Mouse (Mus musculus) lung, embryonic 15.5 days (tissue): Measurements from ENCODE around the gene Smyd1. TPM values are rescaled to one million over a fixed set of nuclear protein-coding genes. Genes with fewer than 3 reads are reported as not detected.
"Not testable (repeated sequence)": the region's sequence is repeated elsewhere in the genome, so short reads cannot be mapped to it uniquely, and the experiment has no call there.

Experiments used
- ATAC-seq: fragments of 200-750 bp; cut with Nextera tagmentation; 2 replicates; pipeline ENCODE4 v1.8.0; 2017; ENCODE audit warnings: moderate number of reproducible peaks, borderline replicate concordance; ENCODE audit not compliant: low FRiP score, low TSS enrichment; ENCODE audit errors: extremely low read depth
- H3K27ac ChIP-seq: fragments of 300-500 bp; sonication (generic); 2 replicates; pipeline ENCODE4 v1.5.1; 2015; ENCODE audit warnings: moderate library complexity, mild to moderate bottlenecking, inconsistent platforms
- H3K27me3 ChIP-seq: fragments of 300-500 bp; sonication (generic); 2 replicates; pipeline ENCODE4 v1.6.1; 2015; ENCODE audit warnings: inconsistent platforms
- H3K36me3 ChIP-seq: fragments of 300-500 bp; sonication (generic); 2 replicates; pipeline ENCODE4 v1.6.1; 2015; ENCODE audit warnings: inconsistent platforms
- H3K4me1 ChIP-seq: fragments of 300-500 bp; sonication (generic); 2 replicates; pipeline ENCODE4 v1.6.1; 2015; ENCODE audit warnings: inconsistent platforms
- H3K4me2 ChIP-seq: fragments of 300-500 bp; sonication (generic); 2 replicates; pipeline ENCODE4 v1.6.1; 2015; ENCODE audit warnings: inconsistent platforms, mild to moderate bottlenecking, moderate library complexity
- H3K4me3 ChIP-seq: fragments of 300-500 bp; sonication (generic); 2 replicates; pipeline ENCODE4 v1.5.1; 2015; ENCODE audit warnings: mild to moderate bottlenecking, inconsistent platforms
- H3K9ac ChIP-seq: fragments of 300-500 bp; sonication (generic); 2 replicates; pipeline ENCODE4 v1.6.1; 2015; ENCODE audit warnings: inconsistent platforms
- H3K9me3 ChIP-seq: fragments of 300-500 bp; sonication (generic); 2 replicates; pipeline ENCODE4 v1.6.1; 2016; ENCODE audit warnings: inconsistent platforms
- WGBS: fragments of 180-500 bp; shearing (Covaris S2); methylation state at CpG from one replicate; pipeline ENCODE4 v1.1.7; 2015; 5-methylcytosine and 5-hydroxymethylcytosine counted together
- polyA plus RNA-seq: library from polyadenylated mRNA; unstranded; fragments of >200 nt; fragmentation: Nextera tagmentation; extraction: Ambion mirVana; gene quantifications from 2 replicates; pipeline ENCODE4 v1.2.1, GENCODE M21; 2015

The Smyd1 gene
- polyA plus RNA-seq, 1 experiment from 2014 or later: 4.5 TPM

DNA sequence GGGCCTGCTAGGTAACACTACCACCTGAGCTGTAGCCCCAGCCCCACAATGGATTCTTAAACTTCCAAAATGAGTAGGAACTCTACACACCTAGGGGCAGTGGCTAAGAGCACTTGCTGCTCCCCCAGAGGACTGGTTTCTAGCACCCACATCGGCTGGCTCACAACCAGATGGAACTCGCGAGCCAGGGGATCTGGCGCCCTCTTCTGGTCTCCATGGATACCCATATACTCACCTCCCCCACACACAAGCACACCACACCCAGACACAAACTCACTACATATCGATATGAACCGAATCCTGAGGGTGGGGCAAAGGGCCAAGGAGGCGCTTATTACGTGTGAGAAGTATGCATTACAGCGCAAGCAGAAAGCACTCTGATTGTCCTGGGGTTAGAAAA lies 26.0 kb upstream of the Smyd1 start:
- Histone ChIP-seq H3K4me2 (no peak overlapping the region), H3K27ac (no peak overlapping the region), H3K9ac (no peak overlapping the region), H3K4me1 (no peaks in the 10 kb centered on the region), H3K9me3 (no peaks in the 10 kb centered on the region), H3K36me3 (no peaks in the 10 kb centered on the region), H3K27me3 (no peaks in the 10 kb centered on the region), H3K4me3 (no peak overlapping the region)
- WGBS: 90% methylated on average over 9 of the region's 9 CpGs
- ATAC-seq: no peak

DNA sequence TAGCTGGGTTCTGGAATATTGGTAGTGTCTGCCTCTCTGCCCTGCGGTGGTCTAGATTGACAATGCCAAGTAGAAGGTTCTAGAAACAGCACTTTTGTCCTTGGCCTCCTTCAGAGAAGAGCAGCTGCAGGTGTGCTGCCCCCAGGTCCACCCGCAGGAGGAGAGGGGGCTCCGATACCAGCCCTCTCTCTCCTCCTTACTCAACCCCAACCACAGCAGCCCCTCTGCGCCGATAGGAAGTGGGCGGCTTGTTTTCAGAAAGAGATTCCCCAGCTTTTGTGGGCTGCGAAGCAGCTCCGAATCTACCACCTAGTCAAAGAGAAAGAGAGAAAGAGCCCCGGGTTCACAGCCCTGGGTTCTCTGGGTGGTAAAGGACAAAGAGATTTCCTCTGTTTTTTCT lies 19.1 kb upstream of the Smyd1 start:
- no peak for ATAC-seq

DNA sequence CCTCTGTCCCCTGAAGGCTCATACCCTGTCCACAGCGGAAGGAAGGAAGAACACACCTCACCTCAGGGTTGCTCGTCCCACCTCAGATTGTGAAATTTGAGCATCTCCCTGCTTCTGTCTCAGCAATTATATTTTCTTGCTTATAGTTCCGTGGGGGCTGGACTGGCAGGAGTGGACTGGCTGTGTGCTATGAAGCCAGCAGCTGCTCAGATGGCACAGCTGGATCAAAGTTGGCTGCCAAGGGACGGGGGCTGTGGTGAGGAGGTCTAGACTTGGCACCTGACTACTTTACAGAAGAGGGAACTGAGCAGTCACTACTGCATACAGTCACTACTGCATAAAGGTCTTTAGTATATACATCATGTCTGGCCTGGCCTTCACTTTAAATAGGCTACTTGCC lies 17.3 kb upstream of the Smyd1 start:
- Histone ChIP-seq H3K9me3 (no peaks in the 10 kb centered on the region), H3K27me3 (no peaks in the 10 kb centered on the region), H3K4me1 (no peaks in the 10 kb centered on the region), H3K27ac (no peak overlapping the region), H3K36me3 (no peaks in the 10 kb centered on the region), H3K9ac (no peak overlapping the region), H3K4me2 (no peak overlapping the region), H3K4me3 (no peak overlapping the region)
- no peak for ATAC-seq
- 68% methylated on average over 4 of the region's 4 CpGs for WGBS

More for the DNA sequence above, 19.1 kb upstream of the Smyd1 start:
- H3K4me1 ChIP-seq: no peaks in the 10 kb centered on the region
- H3K4me2 ChIP-seq: no peak overlapping the region
- H3K9me3 ChIP-seq: no peaks in the 10 kb centered on the region
- 86% methylated on average over 9 of the region's 9 CpGs for WGBS
- no peak overlapping the region for H3K9ac ChIP-seq
- no peak overlapping the region for H3K4me3 ChIP-seq
- H3K27me3 ChIP-seq: no peaks in the 10 kb centered on the region
- no peak overlapping the region for H3K27ac ChIP-seq
- no peaks in the 10 kb centered on the region for H3K36me3 ChIP-seq

DNA sequence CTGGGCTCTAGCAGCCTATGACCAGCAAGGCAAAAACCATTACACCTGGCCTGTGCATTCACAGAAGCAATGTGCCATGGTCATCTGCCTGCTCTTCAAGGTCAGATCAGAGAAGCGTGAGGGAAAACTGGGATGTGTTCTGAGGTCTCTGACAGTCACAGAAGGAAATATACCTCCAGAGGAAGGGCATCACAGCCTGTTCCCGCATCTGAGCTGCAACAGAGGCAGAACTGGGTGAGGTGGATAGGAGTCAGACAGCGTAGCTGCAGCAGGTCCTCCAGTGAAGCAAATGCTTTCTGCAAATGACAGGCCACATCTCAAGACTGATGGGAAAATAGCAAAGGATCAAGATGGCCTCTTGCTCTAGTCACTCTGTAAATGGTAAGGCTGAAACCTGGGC lies 16.9 kb upstream of the Smyd1 start:
- ATAC-seq: no peak
- Histone ChIP-seq H3K36me3 (no peaks in the 10 kb centered on the region), H3K9ac (no peak overlapping the region), H3K27me3 (no peaks in the 10 kb centered on the region), H3K4me3 (no peak overlapping the region), H3K9me3 (no peaks in the 10 kb centered on the region), H3K27ac (no peak overlapping the region), H3K4me1 (no peaks in the 10 kb centered on the region), H3K4me2 (no peak overlapping the region)
- WGBS: 73% methylated on average over 3 of the region's 3 CpGs

DNA sequence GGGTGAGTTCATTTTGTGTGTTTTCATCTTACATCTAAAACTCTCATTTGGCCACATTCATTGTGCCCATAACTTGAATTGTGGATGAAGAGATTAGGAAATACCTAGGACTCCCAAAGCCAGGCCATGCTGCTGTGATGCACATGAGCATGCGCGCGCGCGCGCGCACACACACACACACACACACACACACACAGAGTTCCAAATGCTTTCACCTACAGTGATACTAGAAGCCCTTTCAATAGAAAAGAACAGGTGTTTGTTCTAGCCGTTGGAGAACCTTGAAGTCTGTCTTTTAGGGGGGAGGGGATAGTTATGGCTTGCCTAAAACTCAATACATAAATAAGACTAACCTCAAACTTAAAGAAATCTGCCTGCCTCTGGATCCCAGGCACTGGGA lies 15.6 kb upstream of the Smyd1 start:
- Histone ChIP-seq H3K9ac (no peak overlapping the region), H3K9me3 (no peaks in the 10 kb centered on the region), H3K27me3 (no peaks in the 10 kb centered on the region), H3K4me2 (no peak overlapping the region), H3K27ac (no peak overlapping the region), H3K4me1 (no peaks in the 10 kb centered on the region), H3K36me3 (no peaks in the 10 kb centered on the region), H3K4me3 (no peak overlapping the region)
- no peak for ATAC-seq
- WGBS: 94% methylated on average over 8 of the region's 8 CpGs

DNA sequence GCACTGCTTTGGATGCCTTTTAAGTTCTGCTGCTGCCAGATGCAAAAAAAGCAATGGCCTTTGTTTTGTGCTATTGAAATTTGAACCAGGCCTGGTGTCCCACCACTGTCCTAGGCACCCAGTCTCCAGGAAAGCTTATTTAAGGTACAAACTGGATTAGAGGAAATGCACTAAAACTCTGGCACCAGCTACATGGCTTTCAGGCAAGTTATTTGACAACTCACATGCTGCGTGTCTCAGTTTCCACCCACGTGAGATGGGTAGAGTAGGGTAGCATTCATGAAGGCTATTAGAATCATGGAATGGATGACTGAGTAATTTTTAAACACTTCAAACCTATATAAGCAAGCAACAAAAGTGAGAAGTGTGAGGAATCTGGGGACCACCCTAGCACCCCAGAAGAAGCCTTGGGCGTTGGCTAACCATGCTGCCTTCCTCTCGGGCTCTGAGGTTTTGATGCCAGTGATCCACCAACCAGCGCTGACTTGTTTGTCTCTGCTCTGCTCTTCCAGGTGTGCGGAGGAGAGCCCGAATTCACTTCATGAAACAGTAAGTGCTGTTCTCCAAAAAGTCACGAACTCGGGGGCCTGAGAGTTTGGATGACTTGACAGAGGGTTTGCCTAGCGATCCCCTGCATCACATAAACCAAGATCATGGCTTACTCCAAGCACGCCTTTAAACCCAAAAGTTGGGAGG lies 11.7 kb upstream of the Smyd1 start:
- Histone ChIP-seq H3K27ac (no peak overlapping the region), H3K9me3 (no peaks in the 10 kb centered on the region), H3K4me2 (no peak overlapping the region), H3K27me3 (no peaks in the 10 kb centered on the region), H3K4me3 (no peak overlapping the region), H3K36me3 (no peaks in the 10 kb centered on the region), H3K4me1 (no peaks in the 10 kb centered on the region), H3K9ac (no peak overlapping the region)
- WGBS: 84% methylated on average over 11 of the region's 11 CpGs
- ATAC-seq: no peak

DNA sequence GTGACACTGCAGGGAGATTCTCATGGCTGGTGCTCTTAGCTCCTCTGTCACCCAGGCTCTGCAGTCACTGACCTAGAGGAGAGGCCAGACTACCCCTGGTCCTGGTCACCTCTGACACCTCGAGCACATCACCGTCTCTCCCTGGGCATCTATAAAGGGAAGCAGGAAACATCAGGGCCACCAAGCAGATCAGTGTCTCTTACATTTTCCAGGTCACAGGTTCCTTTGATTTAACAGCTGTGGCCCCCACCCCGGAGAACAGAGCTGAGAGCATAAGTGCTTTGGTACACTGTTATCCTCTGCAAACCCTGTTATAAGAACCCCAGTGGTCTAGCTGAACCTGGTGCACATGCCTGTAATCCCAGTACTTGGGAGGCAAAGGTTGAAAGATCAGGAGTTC lies 11.0 kb upstream of the Smyd1 start:
- no peaks in the 10 kb centered on the region for H3K4me1 ChIP-seq
- H3K27me3 ChIP-seq: no peaks in the 10 kb centered on the region
- no peak overlapping the region for H3K27ac ChIP-seq
- ATAC-seq: no peak
- no peaks in the 10 kb centered on the region for H3K9me3 ChIP-seq
- H3K4me2 ChIP-seq: no peak overlapping the region
- H3K36me3 ChIP-seq: no peaks in the 10 kb centered on the region
- H3K9ac ChIP-seq: no peak overlapping the region
- H3K4me3 ChIP-seq: no peak overlapping the region
- 81% methylated on average over 3 of the region's 3 CpGs for WGBS

DNA sequence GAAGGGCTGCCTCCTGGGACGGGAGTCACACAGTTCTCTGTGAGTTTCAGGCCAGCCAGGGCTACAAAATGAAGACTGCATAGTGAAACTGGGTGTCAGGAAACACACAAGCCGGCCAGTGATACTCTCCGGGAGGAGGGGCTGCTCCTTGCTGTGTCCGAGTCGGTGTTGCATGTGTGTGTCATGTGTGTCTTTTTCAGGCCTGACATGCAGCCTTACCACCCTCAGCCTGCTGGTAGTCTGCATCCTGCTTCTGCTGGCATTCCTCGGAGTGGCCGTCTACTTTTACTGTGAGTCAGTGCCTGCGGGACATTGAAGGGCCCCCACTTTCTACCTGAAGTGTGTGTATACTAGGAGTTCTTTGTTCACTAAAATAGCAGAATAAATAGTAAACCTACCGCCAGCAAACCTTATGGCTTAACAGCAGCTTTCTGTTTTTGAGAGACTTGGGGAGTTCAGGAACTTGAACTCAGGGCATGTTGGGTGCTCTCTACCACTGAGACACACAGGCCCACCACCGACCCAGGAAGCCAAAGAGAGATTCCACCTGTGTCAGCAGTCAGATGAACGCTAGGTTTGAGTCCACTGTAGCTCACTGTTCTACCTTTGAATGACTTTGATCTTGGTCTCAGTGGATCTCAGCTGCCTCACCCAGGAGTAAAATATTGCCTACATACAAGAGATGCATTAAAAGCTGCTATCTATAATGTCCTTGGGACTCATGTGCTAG lies 10.4 kb upstream of the Smyd1 start:
- Histone ChIP-seq H3K9me3 (no peaks in the 10 kb centered on the region), H3K4me1 (no peaks in the 10 kb centered on the region), H3K36me3 (no peaks in the 10 kb centered on the region), H3K4me3 (no peak overlapping the region), H3K27me3 (no peaks in the 10 kb centered on the region), H3K9ac (no peak overlapping the region), H3K4me2 (no peak overlapping the region), H3K27ac (no peak overlapping the region)
- WGBS: 61% methylated on average over 11 of the region's 11 CpGs
- ATAC-seq: no peak

DNA sequence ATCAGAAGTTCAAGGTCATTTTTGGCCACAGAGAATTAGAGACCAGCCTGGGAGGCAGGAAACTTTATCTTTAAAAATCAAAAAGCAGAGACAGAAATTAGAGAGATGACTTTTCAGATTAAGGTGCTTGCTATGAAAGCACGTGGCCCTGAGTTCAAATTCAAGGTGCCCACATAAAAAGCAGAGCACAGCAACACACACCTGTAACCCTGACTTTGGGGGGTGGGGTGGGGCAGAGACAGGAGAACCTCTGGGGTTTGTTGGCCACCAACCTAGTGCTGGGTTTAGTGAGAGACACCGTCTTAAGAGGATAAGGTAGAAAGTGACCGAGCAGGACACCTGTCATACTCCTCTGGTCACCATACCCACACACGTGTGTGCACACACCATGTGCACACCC lies 9.5 kb upstream of the Smyd1 start:
- ATAC-seq, H3K4me2 ChIP-seq, H3K27ac ChIP-seq, H3K4me3 ChIP-seq, H3K9ac ChIP-seq, H3K36me3 ChIP-seq, H3K9me3 ChIP-seq, H3K27me3 ChIP-seq, H3K4me1 ChIP-seq: not testable (repeated sequence)
- WGBS: 81% methylated on average over 2 of the region's 4 CpGs

DNA sequence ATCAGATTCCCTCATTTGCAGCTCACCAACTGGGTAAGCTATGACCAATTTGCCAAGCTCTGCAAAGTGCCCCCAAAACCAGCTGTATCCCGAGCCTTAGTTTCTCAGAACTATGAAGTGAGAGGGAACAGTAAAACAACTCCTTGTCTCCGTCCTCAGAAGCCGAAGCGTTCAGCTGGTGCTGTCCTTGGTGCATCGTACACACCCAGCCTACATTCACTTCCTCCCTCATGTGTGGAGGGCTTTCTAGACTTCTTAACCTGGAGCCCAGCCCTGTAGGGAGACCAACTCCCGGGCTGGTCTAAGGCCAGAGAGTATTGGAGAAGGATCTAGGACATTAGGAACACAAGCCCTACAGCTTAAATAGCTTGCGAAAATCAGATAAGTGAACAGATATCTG lies 8.5 kb upstream of the Smyd1 start:
- ATAC-seq: no peak
- H3K27ac ChIP-seq: no peak overlapping the region
- H3K4me3 ChIP-seq: no peak overlapping the region
- H3K4me1 ChIP-seq: no peaks in the 10 kb centered on the region
- H3K9ac ChIP-seq: no peak overlapping the region
- no peak overlapping the region for H3K4me2 ChIP-seq
- no peaks in the 10 kb centered on the region for H3K27me3 ChIP-seq
- no peaks in the 10 kb centered on the region for H3K9me3 ChIP-seq
- no peaks in the 10 kb centered on the region for H3K36me3 ChIP-seq
- WGBS: 67% methylated on average over 7 of the region's 7 CpGs

DNA sequence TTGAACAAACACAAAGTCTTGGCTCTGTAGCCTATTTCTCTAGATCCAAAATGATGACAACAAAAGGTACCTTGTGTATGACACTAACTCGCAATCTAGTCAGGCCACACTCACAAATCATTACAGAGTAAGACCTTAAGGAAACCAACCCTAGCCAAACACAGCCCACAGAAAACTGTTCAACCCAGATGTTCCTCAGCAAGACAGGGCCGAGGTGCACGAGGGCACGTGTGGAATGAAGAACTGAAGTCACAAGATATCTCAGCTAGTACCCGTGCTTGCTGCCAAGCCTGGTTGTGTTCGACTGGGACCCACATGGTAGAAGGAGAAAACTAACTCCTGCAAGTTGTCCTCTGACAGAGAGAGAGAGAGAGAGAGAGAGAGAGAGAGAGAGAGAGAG lies 7.8 kb upstream of the Smyd1 start:
- Histone ChIP-seq H3K36me3 (no peaks in the 10 kb centered on the region), H3K4me3 (no peak overlapping the region), H3K9me3 (no peaks in the 10 kb centered on the region), H3K4me1 (no peaks in the 10 kb centered on the region), H3K9ac (no peak overlapping the region), H3K27me3 (no peaks in the 10 kb centered on the region), H3K27ac (no peak overlapping the region), H3K4me2 (no peak overlapping the region)
- WGBS: 82% methylated on average over 6 of the region's 6 CpGs
- ATAC-seq: no peak

DNA sequence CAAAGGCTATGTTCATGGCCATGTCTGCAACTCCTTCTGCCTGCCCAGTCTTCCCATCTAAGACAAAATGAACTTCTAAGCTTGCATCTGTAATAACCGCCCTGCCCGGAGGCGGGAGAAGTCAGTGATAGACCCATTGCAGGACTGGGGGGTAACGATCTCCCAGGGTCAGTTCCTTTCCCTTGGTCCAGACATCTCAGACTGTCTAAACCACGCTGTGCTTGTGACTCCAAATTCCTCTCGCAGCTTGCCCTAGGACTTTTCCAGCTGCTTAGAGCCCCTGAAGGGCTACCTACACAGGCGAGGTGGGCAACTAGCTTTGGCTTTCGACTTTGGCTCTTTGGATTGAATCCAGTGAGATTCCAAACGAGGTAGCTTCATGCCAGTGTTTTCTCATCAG lies 2.8 kb upstream of the Smyd1 start:
- 85% methylated on average over 9 of the region's 9 CpGs for WGBS
- ATAC-seq: no peak

More for the DNA sequence above, 2.8 kb upstream of the Smyd1 start:
- no peak overlapping the region for H3K9ac ChIP-seq
- H3K4me3 ChIP-seq: no peak overlapping the region
- H3K9me3 ChIP-seq: no peaks in the 10 kb centered on the region
- no peak overlapping the region for H3K4me2 ChIP-seq
- H3K4me1 ChIP-seq: no peaks in the 10 kb centered on the region
- no peak overlapping the region for H3K27ac ChIP-seq
- no peaks in the 10 kb centered on the region for H3K36me3 ChIP-seq
- no peaks in the 10 kb centered on the region for H3K27me3 ChIP-seq
